Mouse (Mus musculus): ENCODE measurements around the gene Krt33a.
A peak's percentile ranks its signal among the peaks of the same experiment; 100 is the strongest.

Gene Krt33a

DNA sequence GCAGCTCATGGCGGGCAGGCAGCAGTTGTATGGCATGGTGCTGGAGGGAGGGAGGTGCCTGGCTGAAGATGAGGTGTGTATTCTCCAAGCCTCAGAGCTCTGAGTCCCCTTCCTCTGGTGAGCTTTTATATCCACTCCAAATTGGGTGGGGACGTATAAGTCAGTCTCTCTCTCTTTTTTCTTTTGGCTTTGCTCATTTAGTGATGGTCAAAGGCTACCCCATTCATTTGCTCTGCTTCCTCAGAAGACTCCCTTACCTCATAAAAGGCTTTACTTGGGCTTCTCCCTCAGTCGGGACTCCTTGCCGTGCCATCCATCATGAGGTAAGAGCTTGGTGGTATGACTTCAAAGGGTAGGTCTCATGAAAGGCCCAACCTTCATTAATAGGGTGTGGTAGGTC, at the start of gene Krt33a:
Gene Krt33a, minus strand, starts transcription at position 101 of the 400 bp plus-strand sequence.
- DNase-seq (ENCODE audit: low spot score in 2 of 2) = no peak

DNA sequence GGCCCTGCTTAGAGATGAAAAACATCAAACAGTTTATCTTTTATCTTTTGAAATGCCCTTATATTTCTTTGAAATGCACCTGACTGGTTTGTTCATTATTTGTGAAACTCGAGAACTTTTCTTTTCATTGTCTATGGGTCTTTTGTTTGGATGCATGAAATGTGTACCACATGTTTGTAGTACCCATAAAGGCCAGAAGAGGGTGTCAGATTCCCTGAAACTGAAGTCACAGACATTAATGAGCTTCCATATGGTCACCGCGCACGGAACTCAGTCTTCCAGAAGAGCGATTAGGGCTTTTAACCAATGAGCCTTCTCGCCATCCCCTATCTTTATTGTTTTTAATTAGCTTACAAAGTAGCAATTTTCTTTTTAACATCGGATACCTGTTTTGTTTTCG, 42.9 kb upstream of the Krt33a start:
- DNase-seq (ENCODE audit: low spot score in 2 of 2) = no peak

DNA sequence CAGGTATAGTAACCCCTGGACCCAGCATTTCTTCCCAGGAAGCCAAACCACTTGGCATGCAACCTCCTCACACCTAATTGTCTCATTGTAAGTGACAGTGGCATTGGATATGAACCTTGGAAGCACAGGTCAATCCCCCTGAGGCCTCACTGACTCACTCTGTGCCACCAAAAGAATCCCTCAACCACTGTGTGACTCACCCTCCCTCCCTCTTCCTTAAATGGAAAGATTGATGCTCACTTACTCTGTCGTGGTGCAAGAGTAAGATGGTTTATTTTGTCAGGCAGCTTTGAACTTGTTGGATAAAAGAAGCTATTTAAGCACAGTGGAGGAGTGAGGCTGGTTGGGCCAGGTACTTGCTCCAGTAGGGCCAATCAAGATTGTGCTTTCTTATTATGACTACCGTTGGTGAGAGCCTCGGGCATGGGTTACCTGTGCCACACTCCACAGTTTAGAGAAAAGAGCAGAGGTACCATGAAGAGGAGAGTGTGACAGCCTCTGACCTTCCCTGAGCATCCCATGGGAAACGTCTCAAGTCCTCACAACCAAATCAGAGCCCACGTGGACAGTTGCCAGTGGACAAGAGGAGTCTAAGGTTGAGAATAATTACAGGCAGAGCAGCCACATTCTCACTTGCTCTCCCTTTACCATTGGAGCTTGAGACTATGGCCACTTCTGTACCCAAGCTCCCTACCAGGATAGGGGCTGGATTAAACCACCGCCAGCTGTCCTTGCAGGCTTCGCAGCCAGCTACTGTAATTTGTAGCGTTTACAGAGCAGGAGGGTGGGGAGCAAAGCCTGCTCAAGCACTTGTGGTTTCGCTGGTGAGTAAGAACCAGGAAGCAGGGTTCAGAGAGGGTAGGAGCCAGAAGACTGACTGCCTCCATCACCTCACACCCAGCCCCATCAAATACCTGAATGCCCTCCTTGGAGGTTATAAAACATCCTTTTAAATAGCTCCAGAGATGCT, 40.0 kb upstream of the Krt33a start:
- DNase-seq (ENCODE audit: low spot score in 2 of 2) = no peak

DNA sequence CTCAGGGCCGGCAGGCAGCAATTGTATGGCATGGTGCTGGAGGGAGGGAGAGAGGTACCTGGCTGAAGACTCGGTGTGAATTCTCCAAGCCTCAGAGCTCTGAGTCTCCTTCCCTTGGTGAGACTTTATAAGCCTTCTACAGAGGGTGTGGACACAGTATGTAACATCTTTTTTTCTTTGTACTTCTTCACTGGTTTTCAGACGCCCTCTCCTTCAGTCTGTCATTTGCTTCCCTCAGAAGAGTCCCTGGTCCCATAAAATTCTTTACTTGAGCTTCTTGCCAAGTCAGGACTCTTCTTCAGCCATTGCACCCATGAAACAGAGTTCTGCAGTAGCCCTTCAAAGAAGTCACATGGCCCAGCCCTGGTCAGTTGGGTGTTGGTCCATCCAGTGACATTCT, 34.4 kb upstream of the Krt33a start, which contains the start of gene Krt31:
Gene Krt31, minus strand, starts transcription at position 101 of the 400 bp plus-strand sequence.
- no peak for DNase-seq (ENCODE audit: low spot score in 2 of 2)

DNA sequence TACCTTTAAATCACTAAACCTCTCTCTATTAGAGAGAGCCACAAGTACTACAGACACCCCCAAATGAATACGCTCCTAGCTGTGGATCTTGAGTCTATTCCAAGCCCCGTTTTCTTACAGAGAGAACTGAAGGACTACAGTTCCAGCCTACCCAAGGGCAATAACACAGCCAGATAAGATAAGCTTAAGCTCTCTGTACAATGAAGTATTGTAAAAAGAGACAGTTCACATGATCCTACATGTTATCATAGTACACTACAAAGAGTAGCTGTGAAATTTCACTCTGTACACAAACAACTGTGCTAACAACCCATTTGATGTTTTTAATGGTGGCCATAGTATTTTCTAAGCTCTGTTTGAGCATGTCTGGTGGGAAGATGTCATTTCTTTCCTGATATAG, 31.2 kb upstream of the Krt33a start:
- DNase-seq (ENCODE audit: low spot score in 2 of 2) = no peak

DNA sequence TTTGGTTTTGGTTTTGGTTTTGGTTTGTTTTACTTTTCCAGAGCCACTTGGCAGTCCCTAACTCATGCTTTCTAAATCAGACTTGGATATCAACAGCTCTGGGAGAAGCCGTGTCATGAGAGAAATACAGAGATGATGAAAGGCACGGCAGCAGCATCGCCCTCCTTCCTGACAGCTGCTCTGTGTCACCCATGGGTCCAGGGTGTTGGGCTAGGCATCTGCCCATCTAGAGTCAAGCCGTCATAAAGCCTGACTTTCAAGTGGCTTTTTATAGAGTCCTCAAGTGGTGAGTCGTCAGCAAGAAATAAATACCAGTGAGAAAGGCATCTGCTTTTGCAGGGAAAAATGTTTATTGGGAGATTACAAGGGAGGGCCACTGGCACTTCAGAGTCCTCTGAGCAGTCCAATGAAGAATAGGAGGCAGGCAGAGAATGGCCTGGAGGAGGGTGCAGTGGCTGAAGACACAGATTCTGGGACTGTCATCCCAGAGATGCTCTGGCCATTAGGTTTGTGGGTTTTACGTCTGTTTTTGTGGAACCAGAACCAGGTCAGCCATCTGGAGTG, 30.4 kb upstream of the Krt33a start:
- DNase-seq (ENCODE audit: low spot score in 2 of 2) = no peak

DNA sequence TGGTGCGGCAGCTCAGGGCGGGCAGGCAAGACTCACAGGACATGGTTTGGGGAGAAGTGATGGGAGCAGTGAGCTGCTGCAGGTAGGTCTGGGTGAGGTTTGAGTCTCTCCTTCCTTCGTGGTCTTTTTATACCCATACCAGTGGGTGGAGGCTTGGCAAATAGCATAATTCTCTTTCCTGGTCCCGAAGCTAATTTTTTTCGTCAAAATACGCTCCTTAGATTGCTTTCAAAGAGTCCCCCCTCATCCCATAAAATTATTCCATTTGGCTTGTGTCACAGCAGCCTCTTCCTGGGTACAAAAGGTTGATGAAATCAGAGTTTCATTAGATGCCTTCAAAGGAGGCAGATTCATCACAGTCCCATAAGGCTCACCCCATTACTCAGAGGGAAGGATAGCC, 25.4 kb upstream of the Krt33a start, which contains the start of gene Krt34:
Gene Krt34, minus strand, starts transcription at position 101 of the 400 bp plus-strand sequence.
- no peak for DNase-seq (ENCODE audit: low spot score in 2 of 2)

DNA sequence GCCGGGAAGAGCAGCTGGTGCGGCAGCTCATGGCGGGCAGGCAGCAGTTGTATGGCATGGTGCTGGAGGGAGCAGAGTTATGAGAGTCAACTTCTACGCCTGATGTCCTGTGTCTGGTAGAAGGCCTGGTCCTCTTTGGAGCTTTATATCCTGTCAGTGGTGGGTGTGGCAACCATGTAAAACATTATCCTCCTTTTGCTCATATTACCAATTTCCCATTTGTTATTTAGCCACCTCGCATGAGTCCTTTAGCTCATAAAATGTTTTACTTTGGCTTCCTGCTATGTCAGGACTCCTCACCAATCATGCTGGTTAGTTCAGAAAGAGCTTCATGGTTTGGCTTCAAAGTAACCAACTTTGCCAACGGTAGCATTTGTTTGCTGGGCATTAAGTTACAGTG, 13.8 kb upstream of the Krt33a start, which contains the start of gene Krt33b:
Gene Krt33b, minus strand, starts transcription at position 101 of the 400 bp plus-strand sequence.
- DNase-seq (ENCODE audit: low spot score in 2 of 2) = no peak

DNA sequence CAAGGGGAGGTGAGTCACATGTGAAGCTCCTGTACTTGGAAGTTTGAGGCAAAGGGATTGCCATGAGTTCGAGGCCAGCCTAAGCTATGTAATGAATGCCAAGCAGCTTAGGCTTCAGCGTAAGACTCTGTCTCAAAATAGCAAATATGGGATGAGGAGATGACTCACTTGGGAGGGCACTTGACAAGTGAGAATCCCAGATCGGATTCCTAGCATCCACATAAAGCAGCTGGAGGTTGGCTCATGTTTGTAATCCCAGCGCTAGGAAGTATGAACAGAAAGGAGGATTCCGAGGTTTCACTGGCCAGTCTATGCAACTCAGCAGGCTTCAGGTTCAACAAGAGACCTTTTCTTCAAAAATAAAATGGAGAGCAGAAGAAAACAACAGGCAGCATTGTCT, 5.4 kb upstream of the Krt33a start:
- no peak for DNase-seq (ENCODE audit: low spot score in 2 of 2)

DNA sequence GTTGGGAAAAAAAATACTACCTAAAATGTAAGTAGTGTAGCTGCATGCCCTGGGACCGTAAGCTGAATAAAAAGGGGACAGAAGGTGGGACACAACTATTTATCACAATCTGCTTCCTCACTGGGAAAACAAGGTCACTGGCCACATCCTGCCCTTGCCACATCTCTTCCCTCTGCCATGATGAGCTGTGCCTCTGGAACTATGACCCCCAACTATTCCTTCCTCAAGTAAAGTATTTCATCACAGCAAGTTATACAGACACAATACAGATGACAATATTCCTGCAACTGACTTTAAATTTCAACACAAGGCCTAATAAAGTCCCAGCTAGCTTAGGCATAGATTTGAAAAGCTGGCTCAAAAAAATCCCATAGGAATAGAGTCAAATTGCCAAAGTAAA, 3.5 kb upstream of the Krt33a start:
- no peak for DNase-seq (ENCODE audit: low spot score in 2 of 2)

DNA sequence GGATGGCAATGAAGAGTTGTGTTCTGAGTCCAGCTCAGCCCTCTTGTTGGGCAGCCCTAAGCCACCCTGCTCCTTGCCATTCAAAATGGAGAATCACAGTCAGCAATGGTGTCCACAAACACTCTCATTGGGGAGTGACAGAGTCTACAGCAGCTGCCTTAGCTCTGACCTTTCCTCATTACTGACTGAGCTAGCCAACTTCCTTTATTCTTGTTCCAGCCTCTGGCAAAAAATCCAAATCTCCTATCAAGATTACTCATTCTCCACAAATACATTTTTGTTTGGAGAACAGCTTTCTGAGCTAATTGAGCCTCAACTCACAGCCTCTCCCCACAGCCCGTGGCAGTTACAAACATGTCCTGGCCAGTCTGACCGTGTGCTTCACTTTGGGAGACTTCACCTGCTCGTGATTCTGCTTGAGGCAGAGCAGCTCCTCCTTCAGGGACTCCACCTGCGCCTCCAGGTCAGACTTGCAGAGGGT, 2.3 kb downstream of the Krt33a start:
- no peak for DNase-seq (ENCODE audit: low spot score in 2 of 2)

DNA sequence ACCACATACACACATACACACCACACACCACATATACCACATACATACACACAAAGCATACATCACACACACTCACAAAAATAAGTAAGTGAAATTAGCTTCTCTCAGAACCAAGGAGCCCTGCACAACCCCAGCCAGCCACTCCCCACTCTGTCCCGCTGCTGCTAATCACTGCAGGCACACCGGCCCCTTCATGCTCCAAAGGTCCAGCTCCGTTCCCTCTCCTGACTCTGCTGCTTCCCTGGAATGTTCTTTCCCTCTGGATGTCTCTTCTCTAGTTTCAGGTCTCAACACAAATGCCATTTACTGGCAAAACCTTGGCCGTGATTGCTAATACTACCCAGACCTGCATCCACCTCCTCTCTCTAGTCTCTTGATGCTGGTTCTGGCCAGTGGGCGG, 5.3 kb downstream of the Krt33a start:
- no peak for DNase-seq (ENCODE audit: low spot score in 2 of 2)

DNA sequence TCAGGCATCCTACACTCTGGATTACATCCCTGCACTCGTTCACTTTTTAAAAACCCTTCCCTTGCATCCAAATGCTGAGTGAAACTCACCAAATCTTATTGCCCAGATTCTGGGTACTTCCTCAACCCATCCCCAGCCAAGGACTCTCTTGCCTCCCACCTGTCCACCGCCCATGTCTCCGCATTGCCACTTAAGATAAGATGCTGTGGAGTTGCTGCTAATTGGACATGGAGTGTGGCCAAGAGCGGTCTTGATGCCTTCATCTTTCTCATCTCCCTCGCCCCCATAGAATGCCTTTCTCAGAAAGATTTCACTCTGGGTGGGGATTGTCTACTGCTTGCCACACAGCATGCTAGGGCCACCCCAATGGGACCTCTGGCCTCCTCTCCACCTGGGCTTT, 7.7 kb downstream of the Krt33a start:
- DNase-seq (ENCODE audit: low spot score in 2 of 2) = no peak

DNA sequence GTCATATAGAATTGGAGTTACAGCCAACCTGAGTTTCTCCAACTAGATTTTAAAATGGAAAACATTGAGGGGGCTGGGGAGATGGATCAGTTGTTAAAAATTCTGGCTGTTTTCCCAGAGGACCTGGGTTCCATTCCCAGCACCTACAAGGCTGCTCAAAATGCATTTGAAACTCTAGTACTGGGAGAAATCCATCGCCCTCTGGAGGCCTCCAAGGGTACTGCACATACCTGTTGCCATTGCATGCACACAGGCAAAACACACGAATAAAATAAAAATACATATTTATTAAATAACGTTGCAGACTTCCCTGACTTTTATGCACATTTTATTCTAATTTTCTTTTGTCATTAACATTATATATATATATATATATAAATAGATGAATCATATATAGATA, 9.4 kb downstream of the Krt33a start:
- no peak for DNase-seq (ENCODE audit: low spot score in 2 of 2)

DNA sequence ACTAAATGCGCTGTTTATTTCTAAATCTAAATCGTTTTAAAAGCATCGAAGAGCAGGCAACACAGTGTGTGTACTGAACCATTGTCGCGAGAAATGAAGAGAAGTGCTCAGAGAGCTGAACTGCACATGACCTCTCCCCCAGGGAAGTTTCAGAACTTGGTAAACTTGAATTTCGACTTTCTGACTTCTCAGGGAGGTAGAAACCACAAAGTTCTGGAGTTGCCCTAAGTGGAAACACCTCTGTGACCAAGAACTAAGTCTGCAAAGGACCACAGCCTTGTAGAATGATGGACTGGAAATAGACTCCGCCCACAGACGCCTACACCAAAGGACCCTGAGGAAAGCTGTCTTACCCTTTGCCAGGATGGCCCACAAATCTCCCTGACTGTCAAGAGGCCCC, 10.1 kb downstream of the Krt33a start:
- DNase-seq (ENCODE audit: low spot score in 2 of 2) = no peak

DNA sequence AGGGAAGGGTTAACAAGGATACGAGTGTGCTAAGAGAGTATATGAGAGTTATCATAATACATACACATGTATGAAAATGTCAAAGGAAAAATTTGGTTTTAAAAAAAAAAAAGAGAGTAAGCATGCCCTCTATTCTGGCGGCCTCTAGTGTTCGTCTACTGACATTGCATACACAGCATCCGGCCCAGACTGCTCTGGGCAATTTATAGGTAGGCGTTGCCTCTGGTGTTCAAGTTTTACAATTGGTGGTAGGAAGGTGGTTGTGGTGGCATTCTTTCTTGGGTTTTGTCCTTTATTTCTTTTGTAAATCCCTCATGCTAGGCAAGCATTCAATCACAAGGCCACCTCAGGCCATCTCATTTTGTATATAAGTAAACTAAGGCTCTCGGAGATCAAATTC, 11.2 kb downstream of the Krt33a start:
- DNase-seq (ENCODE audit: low spot score in 2 of 2) = peak in 1 of 2 experiments; percentile 40

DNA sequence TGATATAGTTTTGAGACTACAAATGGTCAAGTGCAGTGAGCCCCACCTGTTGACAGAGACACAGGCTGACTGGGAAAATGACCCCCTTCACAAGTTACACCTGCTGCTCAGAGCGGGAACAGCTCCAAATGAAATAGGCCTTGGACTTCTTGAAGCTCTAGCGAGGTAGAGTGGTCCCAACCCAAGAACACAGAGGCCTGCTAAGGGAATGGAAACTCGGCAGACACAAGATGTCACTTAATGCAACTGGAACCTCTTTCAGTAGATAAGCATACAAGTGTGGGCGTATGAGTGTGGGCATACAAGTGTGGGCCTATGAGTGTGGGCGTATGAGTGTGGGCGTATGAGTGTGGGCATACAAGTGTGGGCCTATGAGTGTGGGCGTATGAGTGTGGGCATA, 16.9 kb downstream of the Krt33a start:
- no peak for DNase-seq (ENCODE audit: low spot score in 2 of 2)

DNA sequence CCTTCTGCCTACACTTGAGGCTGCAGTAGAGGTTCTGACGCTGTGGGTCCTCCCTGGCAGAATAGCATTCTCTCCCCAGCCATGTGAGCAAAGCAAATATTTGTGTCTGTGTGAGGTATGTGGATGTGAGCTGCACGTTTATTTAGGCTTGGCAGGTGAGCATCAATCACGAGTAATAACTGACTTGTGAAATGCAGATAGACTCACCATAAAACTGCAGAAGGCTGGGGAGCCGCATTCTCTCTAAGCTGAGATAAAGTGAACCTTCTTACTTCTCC, 21.7 kb downstream of the Krt33a start:
- DNase-seq (ENCODE audit: low spot score in 2 of 2) = no peak

DNA sequence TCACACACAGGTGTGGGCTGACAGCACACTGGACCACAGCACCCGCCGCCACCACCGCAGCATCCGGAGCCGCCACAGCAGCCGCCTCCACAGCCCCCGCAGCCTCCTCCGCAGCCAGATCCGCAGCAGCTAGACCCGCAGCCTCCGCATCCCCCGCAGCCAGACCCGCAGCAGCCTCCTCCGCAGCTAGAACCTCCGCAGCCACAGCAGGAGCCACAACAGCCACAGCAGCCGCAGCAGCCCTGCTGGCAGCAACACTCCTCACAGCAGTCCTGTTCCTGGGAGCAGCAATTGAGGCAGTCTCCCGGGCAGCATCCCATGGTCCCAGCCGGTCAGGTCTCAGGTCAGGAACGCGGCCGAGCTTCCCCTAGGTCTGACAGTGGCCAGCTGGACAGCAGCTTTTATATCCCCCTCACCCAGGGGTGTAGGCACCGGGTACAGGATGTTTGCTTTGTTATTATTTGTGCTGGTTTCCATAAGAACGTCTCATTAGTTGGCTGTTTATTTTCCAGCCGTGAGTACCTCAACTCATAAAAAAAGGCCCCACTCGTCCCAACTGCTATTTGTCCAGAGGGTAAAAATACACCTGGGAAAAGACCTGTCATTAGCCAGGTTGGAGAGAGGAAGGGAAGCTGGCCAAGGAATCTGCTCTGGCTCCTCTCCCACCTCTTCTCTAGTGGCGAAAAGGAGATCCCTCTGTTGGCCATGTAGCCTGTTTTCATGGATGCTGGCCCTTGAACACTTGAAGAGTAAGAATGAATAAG, 22.2 kb downstream of the Krt33a start, which contains the start of gene Krtap17-1:
Gene Krtap17-1, minus strand, starts transcription at position 375 of the 764 bp plus-strand sequence.
- DNase-seq (ENCODE audit: low spot score in 2 of 2) = no peak

DNA sequence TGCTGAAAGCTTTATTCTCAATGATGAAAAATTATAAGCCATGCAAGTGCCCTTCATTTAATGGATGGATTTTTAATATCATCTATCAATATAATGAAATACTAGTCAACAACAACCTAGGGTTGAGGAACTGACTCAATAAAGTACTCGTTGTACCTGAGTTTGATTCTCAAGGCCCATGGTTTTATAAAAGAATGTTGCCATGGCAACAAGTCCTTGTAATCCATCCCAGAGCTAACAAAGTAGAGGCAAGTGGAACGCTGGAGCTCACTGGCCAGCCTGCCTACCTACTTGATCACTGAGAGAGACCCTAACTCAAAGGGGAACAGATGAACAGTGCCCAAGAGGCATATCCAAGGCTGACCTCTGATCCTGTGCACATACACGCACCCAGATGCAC, 25.4 kb downstream of the Krt33a start:
- DNase-seq (ENCODE audit: low spot score in 2 of 2) = no peak

DNA sequence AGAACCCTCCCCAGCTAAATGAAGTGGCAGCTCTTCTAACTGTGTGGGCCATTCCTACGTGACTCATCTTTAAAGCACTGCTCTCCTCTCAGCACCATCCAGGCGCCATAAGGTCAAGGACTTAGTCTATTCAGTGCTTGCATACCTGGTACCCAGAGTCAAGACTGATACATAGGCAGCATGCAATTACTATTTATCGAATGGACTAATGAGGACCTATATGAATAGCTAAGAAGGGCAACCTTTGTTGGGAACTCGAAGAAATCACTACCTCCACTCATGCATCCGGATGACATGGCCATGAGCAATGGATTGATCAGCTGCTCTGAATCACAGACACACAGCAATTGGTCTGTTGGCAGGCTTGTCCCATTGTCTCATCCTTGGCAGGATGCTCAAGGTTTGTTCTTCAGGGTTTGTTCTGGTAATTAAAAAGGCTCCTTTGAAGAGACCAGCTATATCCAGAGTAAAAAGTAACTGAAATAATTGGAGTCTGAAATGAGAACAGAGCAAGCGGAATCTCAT, 26.1 kb downstream of the Krt33a start:
- DNase-seq (ENCODE audit: low spot score in 2 of 2) = no peak

DNA sequence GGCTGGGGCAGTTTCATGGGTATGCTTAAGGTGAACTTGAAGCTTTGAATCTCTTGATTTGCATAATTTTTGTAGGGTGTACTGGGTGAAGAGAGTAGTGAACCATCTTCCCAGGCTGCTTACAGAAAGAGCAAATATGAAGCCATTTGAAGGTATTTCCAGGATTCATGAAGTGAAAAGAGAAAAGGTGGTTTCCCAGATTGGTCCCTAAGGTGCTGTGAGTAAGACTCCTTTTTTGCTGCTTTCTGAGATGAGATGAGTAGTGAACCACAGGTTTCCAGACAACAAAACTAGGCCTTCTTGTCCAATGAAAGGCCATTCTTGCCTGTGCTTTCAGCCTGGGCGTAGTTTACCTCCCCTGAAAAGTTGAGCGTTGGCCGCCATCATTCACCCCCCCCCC, 27.5 kb downstream of the Krt33a start:
- no peak for DNase-seq (ENCODE audit: low spot score in 2 of 2)
